9 mouse cellular contexts compared by ENCODE assay signal in genomic region chr3:132949380-132949790, GRCm38 (mm10). TPM values are rescaled to one million over a fixed set of nuclear protein-coding genes. Genes with fewer than 3 reads are reported as not detected.
DNase-seq lines count a peak whose midpoint lies in the region; ATAC-seq and TF ChIP-seq lines count a peak whose summit lies in the region.
"Had no signal": no experiment of that assay in that cellular context is flagged by ENCODE, and none has a peak within 500 bp of the region (broad histone marks: within the 10 kb centered on the region; RNA-seq: fewer than 3 reads in every experiment).

No protein-coding gene starts in this region.

- H3K4me1 ChIP-seq in ES-E14 (ENCODE audit: control insufficient read depth in 2 of 2, insufficient read depth in 2 of 2, low read length in 2 of 2, poor library complexity in 1 of 2) = no peaks in the 10 kb centered on the region
- H3K4me1 ChIP-seq in embryonic fibroblast, embryonic 13.5 days (ENCODE audit: control insufficient read depth, insufficient read depth, low read length) = peaks cover 7% of the 10 kb centered on the region; the same call in 1 of the 2 replicates
- peaks cover 4% of the 10 kb centered on the region for H3K4me1 ChIP-seq in hindbrain, postnatal 0 days (ENCODE audit: insufficient read depth, low read length)
- peaks cover 4% of the 10 kb centered on the region; the same call in 1 of the 2 replicates for H3K4me1 ChIP-seq in liver, embryonic 13.5 days (replicated peaks)
- H3K4me1 ChIP-seq in neural tube, embryonic 11.5 days (ENCODE audit: control insufficient read depth, insufficient read depth, low read length) = no peaks in the 10 kb centered on the region; the same call in 1 of the 2 replicates

- peak overlapping the region; percentile 100 for H3K4me2 ChIP-seq in hindbrain, postnatal 0 days (ENCODE audit: low read depth, low read length)
- H3K4me2 ChIP-seq in liver, embryonic 13.5 days = peak overlapping the region; percentile 78
- H3K4me2 ChIP-seq in neural tube, embryonic 11.5 days (ENCODE audit: low read depth) = peak overlapping the region; percentile 96

- in situ Hi-C loops in ES-E14 (cut with MboI; ENCODE audit: low sequenced_read_pairs in 2 of 2, unreplicated experiment in 2 of 2) = no loop called here

- ATAC-seq in hindbrain, postnatal 0 days = peak; percentile 82
- ATAC-seq in liver, embryonic 13.5 days (ENCODE audit: low read depth) = peak; percentile 27
- ATAC-seq in neural tube, embryonic 11.5 days (ENCODE audit: insufficient read depth, low FRiP score, low TSS enrichment) = peak; percentile 77
- ATAC-seq in monocyte, adult 5-6 weeks (replicated peaks; ENCODE audit: insufficient number of reproducible peaks, low FRiP score, low TSS enrichment, poor library complexity, severe bottlenecking) = no peak

- no peaks in the 10 kb centered on the region for H3K36me3 ChIP-seq in ES-E14 (ENCODE audit: control insufficient read depth, insufficient read depth, low read length, poor library complexity, severe bottlenecking)
- H3K36me3 ChIP-seq in hindbrain, postnatal 0 days (ENCODE audit: insufficient read depth, low read length) = no peaks in the 10 kb centered on the region
- no peaks in the 10 kb centered on the region for H3K36me3 ChIP-seq in liver, embryonic 13.5 days
- no peaks in the 10 kb centered on the region for H3K36me3 ChIP-seq in neural tube, embryonic 11.5 days (ENCODE audit: control insufficient read depth, insufficient read depth, low read length)

- TF ChIP-seq POLR2A in embryonic fibroblast, embryonic 13.5 days (IDR thresholded peaks at IDR 0.05; ENCODE audit: low read depth, low read length) = no peak

- intact Hi-C loops in gastrocnemius, postnatal 36 days (cut with DNase I) = no loop called here

- peak overlapping the region; percentile 66 for H3K9ac ChIP-seq in ES-E14 (ENCODE audit: insufficient read depth, low read depth, low read length, poor library complexity, severe bottlenecking)
- H3K9ac ChIP-seq in hindbrain, postnatal 0 days (replicated peaks; ENCODE audit: low read length) = peak overlapping the region; percentile 54
- peak overlapping the region; percentile 39; the same call in 1 of the 2 replicates for H3K9ac ChIP-seq in liver, embryonic 13.5 days
- H3K9ac ChIP-seq in neural tube, embryonic 11.5 days (ENCODE audit: low read length) = peak overlapping the region; percentile 57

- WGBS in hindbrain, postnatal 0 days = under 1% methylated on average over 20 of the region's 26 CpGs
- 0% methylated on average over 21 of the region's 26 CpGs for WGBS in liver, embryonic 13.5 days (ENCODE audit: insufficient replicate concordance)
- 0% methylated on average over 26 of the region's 26 CpGs for WGBS in neural tube, embryonic 11.5 days

- H3K9me3 ChIP-seq in ES-E14 (ENCODE audit: control insufficient read depth, insufficient read depth, low read depth, low read length) = no peaks in the 10 kb centered on the region
- H3K9me3 ChIP-seq in hindbrain, postnatal 0 days (ENCODE audit: low read length) = no peaks in the 10 kb centered on the region
- no peaks in the 10 kb centered on the region for H3K9me3 ChIP-seq in liver, embryonic 13.5 days (replicated peaks)
- no peaks in the 10 kb centered on the region for H3K9me3 ChIP-seq in neural tube, embryonic 11.5 days (ENCODE audit: control insufficient read depth, low read length)

- DNase-seq in gastrocnemius, postnatal 10 days = peak; percentile 26
- DNase-seq in gastrocnemius, postnatal 36 days = no peak
- DNase-seq in ES-E14 (ENCODE audit: low read depth, low spot score) = no peak
- peak; percentile 45 for DNase-seq in hindbrain, postnatal 0 days (ENCODE audit: low spot score)
- no peak for DNase-seq in liver, embryonic 13.5 days
- DNase-seq in neural tube, embryonic 11.5 days (ENCODE audit: low spot score) = peak; percentile 38

- H3K4me3 ChIP-seq in ES-E14 (ENCODE audit: insufficient read depth in 1 of 2, low read depth in 1 of 2, low read length in 2 of 2, poor library complexity in 1 of 2, severe bottlenecking in 1 of 2) = peak overlapping the region; percentile 77 to 83
- H3K4me3 ChIP-seq in embryonic fibroblast, embryonic 13.5 days (ENCODE audit: insufficient read depth, low read length) = peak overlapping the region; percentile 44
- peak overlapping the region; percentile 72 for H3K4me3 ChIP-seq in hindbrain, postnatal 0 days (ENCODE audit: low read length)
- H3K4me3 ChIP-seq in liver, embryonic 13.5 days (replicated peaks) = peak overlapping the region; percentile 62
- H3K4me3 ChIP-seq in neural tube, embryonic 11.5 days (ENCODE audit: low read depth, low read length) = peak overlapping the region; percentile 63

- no peaks in the 10 kb centered on the region for H3K27me3 ChIP-seq in hindbrain, postnatal 0 days (ENCODE audit: insufficient read depth, low read length)
- peaks cover 53% of the 10 kb centered on the region for H3K27me3 ChIP-seq in liver, embryonic 13.5 days
- peaks cover 7% of the 10 kb centered on the region for H3K27me3 ChIP-seq in neural tube, embryonic 11.5 days (ENCODE audit: control insufficient read depth, insufficient read depth, low read length)

- no peak overlapping the region for H3K27ac ChIP-seq in ES-E14 (ENCODE audit: insufficient read depth, low read depth, low read length, poor library complexity, severe bottlenecking)
- H3K27ac ChIP-seq in embryonic fibroblast, embryonic 13.5 days (ENCODE audit: insufficient read depth, low read length) = no peak overlapping the region
- H3K27ac ChIP-seq in hindbrain, postnatal 0 days = no peak overlapping the region
- no peak overlapping the region for H3K27ac ChIP-seq in liver, embryonic 13.5 days
- H3K27ac ChIP-seq in neural tube, embryonic 11.5 days (ENCODE audit: low read depth, low read length) = no peak overlapping the region
- H3K27ac ChIP-seq: macrophage had no signal

- TF ChIP-seq CTCF in embryonic fibroblast, embryonic 13.5 days (IDR thresholded peaks at IDR 0.05; ENCODE audit: borderline replicate concordance, insufficient read depth, low read length) = no peak
- no peak for TF ChIP-seq CTCF in hindbrain, postnatal 0 days (IDR thresholded peaks at IDR 0.05; ENCODE audit: low read depth)

TF ChIP-seq in ES-E14, 5 proteins besides CTCF, POLR2A, EP300 and RAD21:
- TF ChIP-seq ZC3H11A (IDR thresholded peaks at IDR 0.05; ENCODE audit: borderline replicate concordance, low read depth, low read length) (no peak), ZNF384 (IDR thresholded peaks at IDR 0.05; ENCODE audit: low read depth, low read length) (no peak), MAFK (IDR thresholded peaks at IDR 0.05; ENCODE audit: insufficient read depth, low read depth, low read length) (no peak), HCFC1 (IDR thresholded peaks at IDR 0.05; ENCODE audit: borderline replicate concordance, insufficient read depth, low read length) (no peak), CHD2 (IDR thresholded peaks at IDR 0.05; ENCODE audit: low read depth, low read length) (no peak)
TF ChIP-seq in ES-E14: peak in this region for 0.

RNA-seq across cellular contexts. Expression of gene Npnt, which starts 0.7 kb away (rescaled TPM):
- 10 to 100 TPM; 19.4 to 24.1 TPM for total RNA-seq in gastrocnemius, postnatal 10 days (2021)
- total RNA-seq in gastrocnemius, postnatal 36 days (2021) = 1 to 10 TPM; 3.6 to 6.4 TPM
- total RNA-seq in ES-E14 (2012; rRNA removed) = 5.8 and 8.6 TPM in 2 replicates
- 22.5 and 30.4 TPM in 2 replicates for polyA plus RNA-seq in embryonic fibroblast, embryonic 13.5 days (2011; ENCODE audit: insufficient read length, low read depth, missing spikeins)
- 12.6 and 12.8 TPM in 2 replicates for total RNA-seq in hindbrain, postnatal 0 days (2014; rRNA removed)
- polyA plus RNA-seq in hindbrain, postnatal 0 days (2015; fragmentation: Nextera tagmentation; extraction: Ambion mirVana) = 20.6 and 22.9 TPM in 2 replicates
- polyA plus RNA-seq in liver, embryonic 13.5 days (2015; fragmentation: Nextera tagmentation; extraction: Ambion mirVana) = 2.0 and 2.7 TPM in 2 replicates
- 7.8 and 8.6 TPM in 2 replicates for polyA plus RNA-seq in neural tube, embryonic 11.5 days (2014; fragmentation: Nextera tagmentation; extraction: Ambion mirVana)
- total RNA-seq in monocyte, adult 5-6 weeks (2017) = 0.19 TPM in 1 of 3 replicates, not detected in the others
- polyA plus RNA-seq: macrophage had no signal

Comparison
In these comparisons a context has a peak if more than half of its experiments do, and no peak if none do; other contexts are left out.
1. DNase-seq: peak in gastrocnemius, postnatal 10 days (single experiment), hindbrain, postnatal 0 days (single experiment) and neural tube, embryonic 11.5 days (single experiment); none in gastrocnemius, postnatal 36 days (0 of 2), ES-E14 (single experiment) and liver, embryonic 13.5 days (single experiment).
2. Peak in every context shown above with its lines, with median percentiles within 50 percentile points of each other: H3K4me3 ChIP-seq, H3K9ac ChIP-seq and H3K4me2 ChIP-seq.